Mouse (Mus musculus) brown adipose tissue, adult 24 weeks (tissue): ENCODE results near the gene Srcin1. TPM values are rescaled to one million over a fixed set of nuclear protein-coding genes. Genes with fewer than 3 reads are reported as not detected.

Experiments used
- H3K27ac ChIP-seq: fragments of 200-500 bp; replicated peaks from 2 replicates; pipeline ENCODE4 v1.5.1; 2012; ENCODE audit warnings: low read depth, mild to moderate bottlenecking, low read length
- H3K4me1 ChIP-seq: fragments of 200-500 bp; 2 replicates; pipeline ENCODE4 v1.6.1; 2012; ENCODE audit warnings: low read length, mixed read lengths; ENCODE audit not compliant: control insufficient read depth, insufficient read depth, insufficient read length
- H3K4me3 ChIP-seq: fragments of 200-500 bp; 2 replicates; pipeline ENCODE4 v1.5.1; 2012; ENCODE audit warnings: low read depth, mild to moderate bottlenecking, low read length, moderate library complexity; ENCODE audit not compliant: insufficient read depth
- polyA plus RNA-seq: library from polyadenylated mRNA; stranded (reverse); fragments of >200 nt; gene quantifications from 2 replicates; pipeline ENCODE4 v1.2.4, GENCODE M21; 2012; ENCODE audit not compliant: missing spikeins, insufficient read depth, insufficient read length

The Srcin1 gene
- polyA plus RNA-seq, 1 experiment, result 0.32 TPM

GRCm38 (mm10) chr11:97594136-97594535, 18.1 kb upstream of the Srcin1 start:
- Histone ChIP-seq H3K4me1 (no peaks in the 10 kb centered on the region), H3K4me3 (no peak overlapping the region), H3K27ac (no peak overlapping the region)

GRCm38 (mm10) chr11:97591910-97592309, 15.9 kb upstream of the Srcin1 start:
- no peak overlapping the region for H3K27ac ChIP-seq
- no peaks in the 10 kb centered on the region for H3K4me1 ChIP-seq
- H3K4me3 ChIP-seq, result no peak overlapping the region

DNA sequence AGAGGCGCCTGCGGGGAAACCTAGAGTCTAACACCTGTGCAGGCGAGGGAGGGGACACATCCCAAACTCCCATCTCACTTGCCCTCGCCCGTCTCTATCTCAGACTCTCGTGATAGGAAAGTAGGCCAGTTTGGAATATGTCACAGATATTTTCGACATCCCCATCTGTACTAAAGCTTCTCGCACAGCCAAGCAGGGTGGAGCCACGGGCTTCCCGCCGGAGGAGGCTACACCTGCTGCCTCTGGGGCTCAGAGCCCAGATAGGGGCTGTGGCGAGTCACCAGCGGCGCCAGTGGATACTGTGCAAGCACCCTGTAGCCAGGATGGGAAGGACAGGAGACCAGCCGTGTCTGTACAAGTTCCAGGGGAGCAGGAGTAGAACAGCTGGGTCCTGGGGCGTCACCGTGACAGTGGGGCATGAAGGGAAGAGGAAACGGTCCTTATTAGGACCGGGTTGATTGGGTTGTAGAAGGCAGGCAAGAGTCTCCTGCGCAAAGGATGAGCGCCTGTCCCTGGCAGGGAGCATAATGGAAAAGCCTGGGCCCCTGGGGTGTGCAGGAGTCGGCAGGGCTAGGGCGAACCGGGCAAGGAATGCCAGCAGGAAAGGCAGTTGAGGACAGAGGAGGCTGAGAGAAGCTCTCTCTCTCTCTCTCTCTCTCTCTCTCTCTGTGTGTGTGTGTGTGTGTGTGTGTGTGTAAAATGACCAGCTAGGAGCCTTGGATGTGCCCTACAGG, 14.4 kb upstream of the Srcin1 start:
- no peaks in the 10 kb centered on the region for H3K4me1 ChIP-seq
- no peak overlapping the region for H3K27ac ChIP-seq
- no peak overlapping the region for H3K4me3 ChIP-seq

DNA sequence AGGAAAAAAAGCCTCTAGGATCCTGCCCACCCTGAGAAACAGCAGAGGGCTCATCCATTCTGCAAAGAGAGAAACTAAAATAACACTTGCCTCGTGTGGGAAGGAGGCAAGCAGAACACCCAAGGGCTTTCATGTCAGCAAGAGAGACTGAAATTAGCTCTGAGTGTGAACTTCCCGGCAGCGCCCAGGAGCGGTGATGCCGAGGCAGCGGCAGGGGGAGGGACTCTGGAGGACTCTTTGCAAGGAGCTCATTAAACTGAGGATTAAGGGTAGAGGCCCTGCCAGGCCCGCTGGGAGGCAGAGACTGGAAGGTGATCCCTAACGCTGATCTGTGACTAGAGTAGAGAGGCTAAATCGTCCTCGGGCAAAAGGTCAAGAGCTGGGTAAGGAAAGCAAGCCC, 13.2 kb upstream of the Srcin1 start:
- no peak overlapping the region for H3K4me3 ChIP-seq
- H3K4me1 ChIP-seq, result no peaks in the 10 kb centered on the region
- H3K27ac ChIP-seq, result no peak overlapping the region

DNA sequence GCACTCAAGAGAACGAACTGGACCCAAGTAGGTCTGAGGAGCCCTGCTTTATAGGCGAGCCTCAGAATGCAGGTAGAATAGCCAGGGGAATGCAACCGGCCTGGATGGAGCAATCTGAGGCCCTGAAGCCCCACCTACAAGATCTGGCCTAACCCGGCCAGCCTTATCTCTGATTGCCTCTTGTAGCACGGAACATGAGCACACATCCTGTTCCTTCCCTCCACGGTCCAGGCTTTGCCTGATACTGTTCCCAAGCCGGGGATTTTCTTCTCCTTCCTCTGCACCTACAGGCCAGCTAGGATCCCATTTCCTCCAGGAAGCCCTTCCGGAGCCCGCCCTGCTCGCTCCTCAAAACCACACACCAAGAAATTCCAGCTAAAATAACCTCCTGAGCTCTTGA, 9.9 kb upstream of the Srcin1 start:
- Histone ChIP-seq H3K4me1 (no peaks in the 10 kb centered on the region), H3K27ac (no peak overlapping the region), H3K4me3 (no peak overlapping the region)

DNA sequence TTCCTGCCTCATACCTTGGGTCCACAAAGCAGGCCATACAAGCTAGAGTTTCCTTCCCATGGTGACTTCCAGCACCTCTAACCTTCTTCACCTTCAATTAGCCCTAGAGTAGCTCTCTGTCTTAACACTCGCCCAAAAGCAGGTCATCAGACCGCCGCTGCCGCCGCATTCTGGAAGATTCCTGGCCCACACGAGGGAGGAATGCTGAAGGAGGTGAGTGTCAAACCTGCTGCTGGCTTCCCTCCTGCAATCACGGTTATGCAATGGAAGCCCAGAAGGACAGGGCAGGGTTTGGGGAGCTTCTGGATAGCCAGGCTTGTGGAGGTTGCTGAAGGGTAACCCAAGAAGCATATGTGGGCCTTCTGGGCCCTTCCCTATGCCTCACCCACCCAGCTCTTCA, 8.5 kb upstream of the Srcin1 start:
- Histone ChIP-seq H3K4me1 (no peaks in the 10 kb centered on the region), H3K4me3 (no peak overlapping the region), H3K27ac (no peak overlapping the region)

DNA sequence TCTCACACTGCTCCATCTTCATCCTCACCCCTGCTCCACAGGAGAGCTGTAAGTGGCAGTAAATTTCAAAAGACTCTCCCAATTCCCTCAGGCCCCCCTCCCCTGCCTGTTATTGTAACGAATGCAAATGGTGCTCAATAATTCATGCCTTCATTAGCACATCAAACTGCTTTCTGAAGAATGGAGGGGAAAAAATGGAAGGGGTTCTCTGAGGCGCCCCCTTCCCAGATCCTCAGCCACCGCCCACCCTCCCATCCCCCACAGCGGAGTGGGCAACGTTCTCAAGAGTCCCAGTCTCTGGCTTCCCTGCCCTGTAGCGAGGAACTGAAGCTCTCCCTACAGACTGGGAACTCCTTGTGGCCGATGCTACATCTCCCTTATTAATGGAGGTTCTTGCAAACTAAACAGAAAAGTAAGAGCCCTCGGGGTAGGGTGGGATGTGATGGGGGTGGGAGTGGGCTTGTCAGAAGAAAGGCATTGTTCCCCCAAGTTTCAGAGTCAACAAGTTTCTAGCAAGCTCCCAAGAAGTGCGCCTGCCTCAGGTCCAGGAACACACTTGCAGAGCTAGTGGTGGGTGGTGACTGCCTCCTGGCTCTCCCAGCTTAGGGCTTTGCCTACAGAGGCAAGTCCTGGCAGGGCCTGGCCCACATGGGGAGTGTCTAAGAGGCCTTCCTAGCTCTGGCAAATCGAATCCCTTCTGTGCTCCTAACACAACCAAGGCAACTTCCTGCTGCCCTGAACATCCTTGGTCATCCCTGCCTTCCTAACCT, 3.3 kb upstream of the Srcin1 start:
- H3K4me3 ChIP-seq, result no peak overlapping the region

GRCm38 (mm10) chr11:97578286-97578685, 2.3 kb upstream of the Srcin1 start:
- Histone ChIP-seq H3K4me3 (no peak overlapping the region), H3K4me1 (no peaks in the 10 kb centered on the region; the same call in 1 of the 2 replicates), H3K27ac (no peak overlapping the region)

More for the DNA sequence above, 3.3 kb upstream of the Srcin1 start:
- Histone ChIP-seq H3K4me1 (no peaks in the 10 kb centered on the region; the same call in 1 of the 2 replicates), H3K27ac (no peak overlapping the region)

DNA sequence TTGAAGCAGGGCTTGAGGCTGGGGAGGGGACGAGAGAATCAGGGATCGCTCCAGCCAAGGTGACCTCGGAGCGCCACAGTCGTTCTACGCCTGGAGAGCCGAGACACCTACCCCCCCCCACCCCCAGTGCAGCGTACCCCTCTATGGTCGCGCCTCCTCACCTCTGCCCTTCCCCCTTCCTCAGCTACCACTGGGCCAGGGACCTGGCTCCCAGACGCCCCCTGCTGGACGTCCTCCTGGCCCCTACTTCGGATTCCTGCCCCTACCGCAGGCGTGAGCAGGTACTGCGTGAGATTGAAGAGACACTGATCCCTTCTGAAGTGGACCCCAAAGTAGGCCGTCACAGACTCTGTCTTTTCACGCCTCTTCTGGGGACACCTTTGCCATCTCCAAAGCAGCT, 348 bp downstream of the Srcin1 start:
- H3K4me1 ChIP-seq, result no peaks in the 10 kb centered on the region; the same call in 1 of the 2 replicates
- H3K27ac ChIP-seq, result no peak overlapping the region

DNA sequence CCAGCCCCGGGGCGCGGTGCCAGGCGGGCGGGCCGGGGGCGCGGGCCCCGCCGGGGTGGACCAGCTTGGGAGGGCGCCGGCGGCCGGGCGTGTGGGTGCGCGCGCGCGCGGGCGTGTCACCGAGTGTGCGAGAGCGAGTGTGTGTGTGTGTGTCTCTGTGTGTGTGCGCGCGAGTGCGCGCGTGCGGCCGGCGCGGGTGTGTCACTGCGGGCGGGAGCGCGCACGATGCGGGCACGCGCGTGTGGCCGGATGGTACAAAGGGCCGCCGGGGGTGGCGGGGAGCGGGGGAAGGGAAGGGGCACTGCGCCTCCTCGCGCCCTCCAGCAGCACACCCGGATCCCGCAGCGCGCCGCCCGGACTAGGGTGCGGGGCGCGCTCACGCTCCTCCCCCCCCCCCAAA, 911 bp downstream of the Srcin1 start:
- Histone ChIP-seq H3K27ac (no peak overlapping the region), H3K4me3 (peak overlapping the region; percentile 58), H3K4me1 (no peaks in the 10 kb centered on the region; the same call in 1 of the 2 replicates)

More for the DNA sequence above, 348 bp downstream of the Srcin1 start:
- H3K4me3 ChIP-seq, result peak overlapping the region; percentile 51

DNA sequence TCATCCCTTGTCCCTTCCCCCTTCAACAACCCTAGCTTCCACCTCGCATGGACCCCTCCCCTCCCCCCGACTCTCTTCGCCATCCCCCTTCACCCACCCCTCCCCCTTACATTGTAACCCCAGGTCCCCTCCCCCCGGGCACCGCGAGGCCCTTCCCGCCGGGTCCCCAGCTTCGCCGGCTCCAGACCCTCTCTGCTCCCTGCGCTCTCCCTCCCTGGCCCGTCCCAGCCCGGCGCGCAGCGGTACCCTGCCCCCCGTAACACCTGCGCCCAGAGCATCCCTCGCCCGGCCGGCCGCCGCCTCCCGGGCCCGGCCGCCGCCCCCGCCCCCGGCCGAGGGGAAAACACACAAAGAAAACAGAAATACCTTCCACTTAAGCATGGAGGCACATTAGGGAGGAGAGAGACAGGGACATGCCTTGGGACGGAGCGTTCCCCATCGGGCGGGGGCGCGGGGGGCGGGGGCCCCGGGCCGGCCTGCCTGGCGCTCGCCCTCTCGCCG, 1.4 kb downstream of the Srcin1 start:
- Histone ChIP-seq H3K27ac (no peak overlapping the region), H3K4me1 (no peaks in the 10 kb centered on the region; the same call in 1 of the 2 replicates), H3K4me3 (peak overlapping the region; percentile 10; the same call in 1 of the 2 replicates)

DNA sequence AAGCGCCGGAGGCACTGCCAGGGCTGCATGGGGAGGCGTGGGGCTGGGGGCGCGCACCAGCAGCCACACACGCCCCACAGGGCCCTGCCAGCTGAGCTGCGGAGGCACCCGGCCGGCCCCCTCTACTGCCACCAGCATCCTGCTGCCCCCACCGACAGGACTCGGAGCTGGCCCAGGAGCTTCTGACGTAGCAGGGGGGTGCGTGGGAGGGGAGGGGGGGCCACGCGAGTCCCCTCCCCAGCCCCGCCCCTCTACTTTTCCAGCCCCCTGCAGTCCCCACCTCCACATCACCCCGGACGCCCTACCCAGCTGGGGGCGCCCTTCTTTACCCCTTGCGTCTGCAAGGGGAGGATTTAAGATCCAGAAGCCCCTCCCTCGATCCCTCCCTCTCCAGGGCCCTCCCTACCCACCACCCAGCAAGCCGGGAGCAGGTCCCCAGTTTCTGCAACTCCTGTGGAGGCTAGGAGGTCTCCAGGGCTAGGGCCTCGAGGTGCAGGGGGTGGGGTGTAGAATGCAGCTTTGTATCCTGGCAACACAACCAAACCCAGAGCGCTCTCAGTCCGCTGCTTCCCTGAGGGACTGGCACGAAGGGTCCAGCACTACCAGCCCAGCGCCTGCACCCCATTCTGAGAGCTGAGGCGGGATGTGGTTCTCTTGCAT, 2.0 kb downstream of the Srcin1 start:
- Histone ChIP-seq H3K4me3 (no peak overlapping the region; the same call in 1 of the 2 replicates), H3K4me1 (no peaks in the 10 kb centered on the region; the same call in 1 of the 2 replicates), H3K27ac (no peak overlapping the region)

GRCm38 (mm10) chr11:97572895-97573480, 3.0 kb downstream of the Srcin1 start:
- H3K4me3 ChIP-seq, result no peak overlapping the region
- no peaks in the 10 kb centered on the region; the same call in 1 of the 2 replicates for H3K4me1 ChIP-seq
- H3K27ac ChIP-seq, result no peak overlapping the region

- no peak overlapping the region for H3K27ac ChIP-seq
- H3K4me3 ChIP-seq, result no peak overlapping the region
- no peaks in the 10 kb centered on the region; the same call in 1 of the 2 replicates for H3K4me1 ChIP-seq
These were observed 4.0 kb downstream of the Srcin1 start for GRCm38 (mm10) chr11:97572089-97572345.
